Mouse (Mus musculus) heart, postnatal 25 days (tissue): ENCODE measurements around the gene Plcxd3. TPM values are rescaled to one million over a fixed set of nuclear protein-coding genes. Genes with fewer than 3 reads are reported as not detected.

Experiments used
- DNase-seq: peaks from one replicate; pipeline ENCODE4 v3.0.0; 2022; ENCODE audit warnings: low spot score
- intact Hi-C: fragments of 180-260 bp; cut with DNase I; formaldehyde crosslinking; loops from one replicate; pipeline ENCODE4 v1.15.1; 2025
- total RNA-seq, 2 experiments: library from RNA; stranded (reverse); gene quantifications; 2 replicates each; pipeline ENCODE4 v1.2.3; 2021

Gene Plcxd3
- under 1 TPM; 0.13 to 0.28 TPM for total RNA-seq

DNA sequence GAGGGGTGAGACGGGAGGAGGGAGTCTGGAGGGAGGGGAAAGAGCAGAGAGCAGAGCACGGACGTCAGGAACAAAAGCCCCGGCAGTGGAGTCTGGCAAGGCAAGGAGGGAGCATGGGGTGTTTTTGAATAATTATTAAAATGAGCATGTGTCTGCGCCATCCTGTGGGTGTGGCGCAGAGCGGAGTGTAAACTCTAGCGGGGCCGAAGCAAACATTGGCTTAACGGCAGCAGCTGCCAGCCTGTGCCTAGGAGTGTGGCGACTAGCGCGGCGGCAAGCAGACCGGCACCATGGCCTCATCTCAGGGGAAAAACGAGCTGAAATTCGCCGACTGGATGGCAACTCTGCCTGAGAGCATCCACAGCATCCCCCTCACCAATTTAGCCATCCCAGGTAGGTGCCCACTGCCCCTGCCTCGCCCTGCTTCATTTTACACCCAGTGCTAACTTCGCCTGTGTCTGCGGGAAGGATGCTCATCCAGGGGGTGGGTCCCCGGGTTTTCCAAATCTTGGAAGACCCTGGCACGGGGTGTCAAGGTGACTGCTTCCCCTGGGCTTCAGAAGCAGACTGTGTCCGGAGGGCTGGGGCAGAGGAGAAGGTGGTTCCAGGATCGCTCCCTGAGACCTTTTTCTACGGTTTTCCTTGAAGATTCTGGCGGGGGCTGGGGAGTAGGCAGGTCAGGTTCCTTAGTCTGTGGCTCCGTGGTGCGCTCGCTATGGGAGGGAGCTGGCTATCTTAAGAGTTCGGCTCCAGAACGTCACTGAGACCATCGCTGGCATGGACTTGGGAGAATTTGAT, at the start of gene Plcxd3:
Gene Plcxd3, plus strand, starts transcription at position 69 of the 798 bp plus-strand sequence.
- no peak for DNase-seq
- intact Hi-C loops: no loop called here

DNA sequence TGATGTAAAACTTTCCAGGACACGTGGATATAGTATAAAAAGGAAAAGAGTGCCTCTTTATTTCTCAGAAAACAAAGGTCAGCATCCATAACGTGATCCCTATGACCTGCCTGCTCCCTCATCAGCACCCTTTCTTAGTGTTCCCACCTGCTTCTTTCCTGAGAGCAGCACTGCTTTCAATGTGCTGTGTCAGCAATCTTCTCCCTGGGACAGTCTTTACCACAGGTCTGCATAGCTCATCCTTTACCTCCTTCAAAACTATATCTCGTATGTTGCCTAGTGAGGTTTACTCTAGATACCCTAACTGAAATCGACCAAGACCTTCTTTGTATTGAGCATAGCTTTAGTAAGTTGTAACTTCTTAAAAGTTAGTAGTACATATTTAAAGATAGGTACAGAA, 43.4 kb upstream of the Plcxd3 start:
- no peak for DNase-seq
- intact Hi-C loops: no loop called here

DNA sequence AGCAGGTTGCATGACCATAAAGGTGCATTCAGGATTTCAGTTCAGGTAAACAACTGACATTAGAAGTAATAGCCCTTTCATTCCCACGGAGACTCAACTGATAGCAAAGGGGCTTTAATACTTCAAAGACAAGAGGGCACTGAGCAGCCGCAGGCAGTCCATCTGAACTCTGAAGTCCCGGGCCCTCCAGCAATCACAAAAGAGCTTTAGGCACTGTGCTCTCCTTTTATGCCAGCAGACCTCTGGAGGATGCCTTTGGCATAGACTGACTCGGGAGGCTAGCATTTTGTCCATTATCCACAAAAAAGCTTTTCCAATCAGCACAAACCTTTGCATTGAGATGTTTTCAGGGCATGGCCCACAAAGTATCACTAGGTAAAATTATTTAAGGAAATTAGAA, 33.7 kb upstream of the Plcxd3 start:
- intact Hi-C loops: no loop called here
- DNase-seq: no peak

DNA sequence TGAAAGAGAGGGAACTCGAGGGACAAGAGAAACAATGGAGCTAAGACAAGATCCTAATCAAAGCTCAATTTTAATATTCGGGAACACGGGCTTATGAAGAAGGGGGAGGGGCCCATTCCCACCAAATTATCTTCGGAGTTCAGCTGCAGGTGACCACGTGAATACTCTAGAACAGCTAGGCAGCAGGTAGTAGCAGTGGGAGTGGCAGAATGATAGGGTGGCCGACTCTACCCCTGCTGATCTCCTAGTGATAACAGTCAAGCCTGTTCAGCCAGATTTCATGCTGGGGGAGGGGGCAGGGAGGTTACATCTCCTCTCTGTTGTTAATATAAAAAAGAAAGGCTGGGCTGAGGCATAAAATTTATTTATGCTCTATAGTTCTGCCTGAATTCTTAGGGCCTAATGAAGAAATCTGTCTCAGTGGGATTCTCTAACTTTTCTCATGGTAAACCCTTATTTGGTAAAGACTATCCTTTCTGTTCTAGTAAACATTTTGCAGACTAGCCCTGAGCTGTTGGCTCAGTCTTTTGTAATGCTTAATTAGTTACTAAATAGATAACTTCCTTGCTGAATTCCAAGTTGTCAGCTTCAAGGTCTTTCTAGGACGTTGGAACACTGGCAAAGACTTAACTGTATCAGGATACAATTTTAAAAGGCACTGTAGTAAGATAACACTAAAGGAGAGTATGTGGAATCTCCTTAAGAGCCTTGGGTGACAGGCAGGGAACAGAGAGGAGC, 26.3 kb upstream of the Plcxd3 start:
- DNase-seq: no peak
- intact Hi-C loops: no loop called here

DNA sequence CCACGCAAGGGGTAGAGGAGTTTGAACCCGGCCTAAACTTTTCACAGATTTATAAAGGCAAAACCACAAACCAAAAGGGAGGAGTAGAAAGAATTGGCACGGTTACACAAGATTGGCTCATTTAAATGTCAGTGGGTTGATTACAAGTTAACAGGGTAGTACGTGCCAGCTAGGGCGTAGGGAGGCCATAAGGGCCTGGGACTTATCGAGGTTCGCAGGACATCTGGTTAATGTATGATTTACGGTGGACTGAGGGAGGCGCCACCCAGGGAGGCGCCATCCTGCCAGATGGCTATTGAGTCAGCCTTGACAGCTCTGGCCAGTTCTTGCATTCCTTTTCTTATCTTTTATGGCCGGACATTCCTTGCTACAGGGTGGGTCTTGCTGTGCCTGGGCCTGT, 18.9 kb upstream of the Plcxd3 start:
- DNase-seq: peak; percentile 9
- intact Hi-C loops: no loop called here

DNA sequence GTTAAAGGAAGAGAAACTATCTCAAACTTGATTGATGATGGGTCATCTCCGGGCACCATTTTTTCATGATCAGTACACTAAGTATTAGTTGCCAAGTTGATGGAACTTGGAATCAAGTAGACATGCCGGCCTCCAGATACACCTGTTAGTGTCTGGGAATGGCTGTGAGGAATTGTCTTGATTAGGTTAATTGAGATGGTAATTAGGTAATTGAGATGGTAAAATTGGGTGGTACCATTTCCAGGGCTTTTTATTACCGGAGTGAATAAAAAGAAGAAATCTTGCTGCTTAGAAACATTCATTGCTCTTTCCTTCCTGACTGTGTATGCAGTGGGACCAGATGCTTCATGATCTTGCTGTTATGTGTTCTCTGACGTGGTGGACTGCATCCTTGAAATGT, 17.6 kb upstream of the Plcxd3 start:
- no peak for DNase-seq
- intact Hi-C loops: no loop called here

DNA sequence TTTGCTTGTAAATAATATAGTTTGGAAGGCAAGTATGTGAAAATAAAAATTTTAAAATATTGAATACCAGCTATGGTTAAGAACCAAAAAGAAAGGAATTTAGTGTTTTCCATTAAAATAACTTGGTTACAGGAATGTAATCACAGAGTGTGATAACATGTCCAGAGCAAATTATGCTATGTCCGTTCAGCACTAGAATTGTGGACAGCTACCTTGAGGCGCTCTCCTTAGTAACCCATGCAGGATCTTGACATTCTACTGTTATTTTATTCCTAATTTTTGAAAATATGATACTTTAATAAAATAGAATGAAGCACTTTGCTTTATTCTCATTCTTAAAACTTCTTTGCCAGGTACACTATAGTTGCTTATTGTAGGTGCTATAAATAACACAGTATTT, 7.5 kb upstream of the Plcxd3 start:
- intact Hi-C loops: no loop called here
- no peak for DNase-seq

DNA sequence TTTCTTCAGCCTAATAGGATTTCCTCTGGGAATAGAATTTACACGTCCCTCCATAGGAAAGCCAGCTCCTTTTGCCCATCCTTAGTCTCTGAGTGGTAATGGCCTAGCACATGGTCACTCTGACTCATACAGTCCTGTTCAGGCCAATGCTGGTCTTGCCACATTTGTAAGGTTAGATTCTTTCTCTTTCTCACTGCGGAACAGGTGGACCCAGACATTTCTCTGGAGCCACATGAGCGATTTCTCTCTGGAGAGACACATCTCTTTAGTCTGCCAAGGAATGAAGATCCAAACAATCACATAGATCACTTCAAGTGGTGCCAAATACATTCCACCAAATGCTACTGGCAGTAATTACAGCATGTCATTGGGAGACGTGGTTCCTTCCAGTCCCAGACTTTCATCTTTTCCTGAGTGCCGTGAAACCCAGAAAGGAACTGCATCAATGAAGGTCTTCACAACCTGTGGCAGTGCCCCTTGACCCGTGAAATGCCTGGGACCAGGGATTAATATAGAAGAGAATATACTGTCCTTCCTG, 769 bp upstream of the Plcxd3 start:
- intact Hi-C loops: no loop called here

DNA sequence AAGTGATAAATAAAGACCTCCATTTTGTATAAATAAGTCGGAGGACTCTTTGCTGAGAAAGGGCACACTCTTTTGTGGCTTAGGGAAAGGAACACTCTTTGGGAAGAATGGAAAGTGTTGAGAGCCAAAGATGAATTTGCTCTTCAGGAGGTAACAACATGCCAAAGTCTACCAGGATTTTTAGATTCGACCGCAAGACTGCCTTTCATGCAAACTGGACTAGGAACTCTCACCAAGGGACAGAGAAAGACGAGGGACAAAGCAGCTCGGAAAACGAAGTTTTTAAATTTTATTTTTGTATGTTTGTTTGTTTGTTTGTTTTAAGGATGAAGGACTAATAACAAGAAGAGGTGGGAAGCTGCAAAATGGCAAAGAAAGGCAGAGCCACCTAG, 264 bp upstream of the Plcxd3 start:
- intact Hi-C loops: no loop called here
- no peak for DNase-seq

More for the DNA sequence above, 769 bp upstream of the Plcxd3 start:
- DNase-seq: no peak

DNA sequence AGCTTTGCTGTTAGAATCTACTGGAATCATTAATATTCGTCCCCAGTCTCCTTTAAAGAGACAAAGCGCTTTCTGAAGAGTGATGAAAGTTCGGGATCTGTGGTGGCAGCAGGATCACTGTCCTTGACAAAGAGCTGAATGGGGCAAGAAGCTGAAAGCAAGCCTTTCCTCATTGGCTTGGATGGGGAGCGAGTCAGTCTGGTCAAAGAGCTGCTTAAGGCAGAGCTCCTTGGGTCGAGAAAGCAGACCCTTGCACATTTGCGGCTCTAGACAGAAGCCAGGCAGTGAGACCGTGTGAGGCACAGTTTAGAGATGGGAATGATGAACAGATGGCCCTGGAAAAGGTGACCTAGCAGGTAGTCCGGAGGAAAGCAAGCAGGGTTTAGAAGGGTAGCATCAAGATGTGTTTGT, 935 bp downstream of the Plcxd3 start:
- no peak for DNase-seq
- intact Hi-C loops: no loop called here

DNA sequence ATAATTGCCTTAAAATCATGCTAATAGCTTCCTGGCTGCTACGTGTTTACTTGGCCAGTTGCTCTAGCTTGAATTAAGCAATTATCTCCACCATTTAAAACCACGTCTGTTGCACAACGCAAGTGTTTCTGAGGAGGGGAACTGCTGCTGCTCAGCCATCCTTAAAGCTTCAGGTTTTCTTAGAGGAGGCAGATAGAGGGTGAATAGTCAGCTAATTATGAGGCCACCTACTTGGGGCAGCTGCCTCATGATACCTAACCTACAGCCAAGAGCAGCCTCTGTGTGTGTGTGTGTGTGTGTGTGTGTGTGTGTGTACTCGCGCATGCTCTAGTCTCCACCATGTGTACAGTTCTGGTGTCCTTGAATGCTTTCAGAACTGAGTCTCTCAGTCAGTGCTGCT, 3.5 kb downstream of the Plcxd3 start:
- DNase-seq: no peak
- intact Hi-C loops: no loop called here

DNA sequence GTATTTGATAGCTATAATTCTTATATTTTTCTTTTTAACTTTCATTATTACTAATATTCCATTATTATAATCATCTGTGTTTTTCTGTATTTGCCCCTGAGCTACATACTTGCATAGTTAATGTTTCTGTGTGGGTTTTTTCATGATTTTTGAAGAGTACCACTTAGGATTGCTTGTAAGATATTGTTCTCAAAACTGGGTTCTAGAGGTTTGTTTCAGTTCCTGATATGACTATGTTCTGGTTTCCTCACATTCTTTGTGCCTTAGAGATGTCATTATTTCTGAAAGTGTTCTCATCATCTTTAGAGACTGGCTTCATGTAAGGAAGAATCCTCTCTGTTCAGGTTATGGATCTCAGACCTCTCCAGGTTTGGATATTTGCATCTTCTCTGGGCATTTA, 12.5 kb downstream of the Plcxd3 start:
- no peak for DNase-seq
- intact Hi-C loops: no loop called here

DNA sequence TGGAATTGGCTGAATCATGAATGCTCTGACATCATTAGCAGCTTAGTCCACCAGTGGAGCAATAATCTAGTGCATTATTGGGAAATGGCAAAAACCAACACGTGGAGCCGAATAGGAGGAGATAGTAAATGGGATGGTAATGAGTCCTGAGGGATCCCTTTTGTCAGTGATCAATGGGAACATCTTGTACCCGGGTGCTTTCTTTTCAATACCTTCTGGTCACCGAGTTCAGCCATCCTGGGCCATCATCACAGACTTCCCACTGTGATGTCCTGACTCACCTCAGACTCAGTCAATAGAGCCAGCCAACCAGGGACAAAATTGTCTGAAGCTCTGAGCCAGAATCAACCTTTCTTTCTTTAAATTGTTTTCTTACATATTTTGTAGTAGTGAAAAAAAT, 24.8 kb downstream of the Plcxd3 start:
- no peak for DNase-seq
- intact Hi-C loops: no loop called here

DNA sequence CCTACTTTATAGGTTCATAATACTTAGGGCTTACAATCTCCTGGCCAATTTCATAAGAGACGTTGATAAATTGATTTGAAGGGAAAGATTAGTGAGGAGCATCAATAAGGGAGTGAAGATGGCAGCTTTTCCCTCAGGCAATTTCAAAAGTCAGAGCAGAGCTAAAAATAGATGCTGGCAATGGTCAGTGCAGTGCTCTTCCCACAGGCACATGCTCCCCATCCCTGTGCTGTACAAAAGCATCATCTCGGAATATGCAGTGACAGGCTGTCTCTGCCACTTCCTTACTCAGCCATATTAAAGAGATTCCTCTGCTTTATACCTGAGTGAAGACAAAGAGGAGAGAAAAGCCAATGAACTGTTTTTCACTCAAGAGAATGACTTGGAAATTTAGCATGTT, 36.0 kb downstream of the Plcxd3 start:
- intact Hi-C loops: no loop called here
- DNase-seq: no peak

DNA sequence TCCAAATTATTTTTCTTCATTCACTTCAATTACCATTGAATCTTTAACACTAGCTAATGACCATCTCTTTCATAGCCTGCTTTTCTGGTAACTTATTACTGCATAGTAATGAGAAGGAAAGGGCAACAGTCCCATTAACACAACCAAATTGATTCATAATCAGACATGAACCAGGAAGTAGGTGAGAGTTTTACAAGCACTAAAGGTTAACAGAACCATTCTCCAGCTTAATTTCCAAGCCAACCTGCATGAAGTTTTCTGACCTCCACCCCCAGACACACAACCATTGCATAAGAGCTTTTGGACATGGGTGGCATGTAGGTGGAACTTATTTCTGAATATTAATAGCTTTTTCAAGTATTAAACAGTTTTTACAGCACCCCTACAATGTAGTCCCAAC, 64.8 kb downstream of the Plcxd3 start:
- DNase-seq: no peak
- intact Hi-C loops: no loop called here

DNA sequence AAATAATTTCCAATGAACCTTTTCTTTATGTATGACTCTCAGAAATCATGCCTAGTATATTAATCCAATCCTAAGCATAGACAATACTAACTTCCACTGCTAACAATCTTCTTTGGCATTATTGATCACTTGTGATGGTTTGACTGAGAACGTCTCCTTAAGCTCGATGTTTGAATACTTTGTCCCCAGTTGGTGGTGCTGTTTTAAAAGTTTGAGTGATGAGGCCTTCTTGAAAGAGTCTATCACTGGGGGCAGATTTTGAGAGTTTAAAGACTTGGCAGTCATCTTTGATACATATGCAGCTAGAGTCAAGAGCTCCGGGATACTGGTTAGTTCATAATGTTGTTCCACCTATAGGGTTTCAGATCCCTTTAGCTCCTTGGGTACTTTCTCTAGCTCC, 120.9 kb downstream of the Plcxd3 start:
- intact Hi-C loops: no loop called here

DNA sequence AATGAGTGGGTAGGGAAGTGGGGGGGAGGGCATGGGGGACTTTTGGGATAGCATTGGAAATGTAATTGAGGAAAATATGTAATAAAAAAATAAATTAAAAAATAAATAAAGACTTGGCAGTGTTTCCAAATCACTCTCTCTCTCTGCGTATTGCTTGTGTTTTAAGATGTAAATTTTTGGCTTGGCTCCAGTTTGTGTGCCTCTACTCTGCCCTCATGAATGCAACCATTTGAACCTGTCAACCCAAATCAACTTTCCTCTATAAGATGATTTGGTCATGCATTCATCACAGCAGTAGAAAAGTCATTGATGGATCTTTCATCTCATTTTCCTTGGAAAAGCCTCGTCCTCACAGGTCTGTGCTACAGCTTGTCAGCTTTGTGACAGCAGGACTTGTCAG, 121.7 kb downstream of the Plcxd3 start:
- intact Hi-C loops: no loop called here

More for the DNA sequence above, 120.9 kb downstream of the Plcxd3 start:
- DNase-seq: no peak

DNA sequence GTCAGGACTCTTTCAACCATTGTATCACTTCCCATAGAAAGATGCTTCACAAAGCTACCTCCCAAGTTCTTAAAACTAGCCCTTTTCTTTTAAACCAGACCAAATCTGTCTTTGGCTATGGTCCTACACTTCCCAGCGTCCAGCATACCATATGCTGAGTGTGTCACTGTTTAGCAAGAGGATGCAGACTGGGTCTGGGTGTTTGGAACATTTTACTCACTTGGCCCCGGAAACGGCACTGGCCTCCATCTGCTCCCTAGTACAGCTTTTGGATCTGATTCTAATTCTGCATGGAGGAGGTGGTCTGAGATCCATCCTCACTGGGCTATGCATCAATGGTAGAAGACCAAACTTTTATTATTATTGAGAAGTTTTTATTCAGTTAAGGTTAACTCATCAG, 122.7 kb downstream of the Plcxd3 start:
- intact Hi-C loops: no loop called here
- DNase-seq: no peak

More for the DNA sequence above, 121.7 kb downstream of the Plcxd3 start:
- DNase-seq: no peak

DNA sequence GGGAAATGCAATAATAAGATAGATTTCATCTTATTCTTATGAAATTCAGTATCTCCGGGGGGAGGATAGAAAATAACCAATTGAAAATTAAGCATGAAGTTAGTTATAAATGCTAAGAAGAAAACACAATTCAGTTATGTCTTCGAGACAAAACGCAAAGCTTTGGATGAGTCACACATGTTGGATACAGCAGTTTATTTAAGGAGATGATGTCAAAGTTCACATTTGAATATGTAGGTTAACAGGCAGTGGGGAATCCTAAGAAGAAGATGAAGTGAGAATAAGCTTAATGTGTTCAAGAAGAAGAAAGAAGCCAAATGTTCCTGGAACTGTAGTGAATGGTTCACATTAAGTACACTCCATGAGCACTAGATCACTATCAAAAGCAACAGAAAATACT, 128.1 kb downstream of the Plcxd3 start:
- no peak for DNase-seq
- intact Hi-C loops: no loop called here

DNA sequence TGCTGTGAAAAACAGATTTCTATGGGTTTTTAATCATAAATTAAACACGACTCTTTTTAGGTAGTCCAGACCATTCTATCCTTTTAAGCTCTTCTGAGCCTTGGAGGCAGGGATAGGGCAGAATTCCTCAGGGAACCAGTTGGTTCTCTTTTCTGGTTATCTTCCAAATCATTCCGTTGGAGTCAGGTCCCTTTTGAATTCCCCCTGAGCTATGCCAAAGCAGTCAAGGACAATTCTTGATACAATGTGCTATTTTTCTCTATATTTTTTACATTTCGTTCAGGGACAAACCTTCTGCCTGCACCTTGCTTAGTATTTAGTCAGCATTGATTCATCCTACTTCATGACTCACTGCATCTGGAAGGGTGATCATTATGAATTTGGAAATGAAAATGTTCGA, 128.5 kb downstream of the Plcxd3 start:
- intact Hi-C loops: no loop called here
- no peak for DNase-seq

DNA sequence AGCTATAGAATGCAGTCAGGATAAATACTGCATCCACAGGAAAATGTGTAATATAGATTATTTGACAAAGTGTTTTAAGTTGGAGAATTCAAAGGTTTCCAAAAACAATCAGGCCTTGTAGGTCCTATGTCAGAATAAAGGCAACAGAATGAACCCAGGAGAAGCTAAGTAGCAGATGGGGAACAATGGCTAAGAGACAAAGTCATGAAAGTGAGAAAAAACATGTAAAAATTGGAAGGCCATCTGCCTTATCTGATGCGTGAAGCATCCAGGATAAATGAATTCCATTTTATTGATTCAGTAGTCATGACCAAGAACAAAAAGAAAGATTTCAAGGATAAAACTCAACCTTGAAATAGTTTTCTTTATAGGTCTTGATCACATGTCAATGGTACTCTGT, 139.4 kb downstream of the Plcxd3 start:
- no peak for DNase-seq
- intact Hi-C loops: no loop called here
